Mouse (Mus musculus) embryonic facial prominence, embryonic 14.5 days (tissue): ENCODE results near the gene 2310061I04Rik. TPM values are rescaled to one million over a fixed set of nuclear protein-coding genes. Genes with fewer than 3 reads are reported as not detected.

Source experiments
- ATAC-seq: fragments of 200-750 bp; cut with Nextera tagmentation; 2 replicates; pipeline ENCODE4 v1.8.0; 2017; ENCODE audit warnings: low read depth, moderate number of reproducible peaks, moderate TSS enrichment
- DNase-seq: peaks from one replicate; pipeline ENCODE4 v3.0.0-alpha.2; 2015; ENCODE audit warnings: low spot score
- H3K27ac ChIP-seq: fragments of 300-500 bp; sonication (generic); replicated peaks from 2 replicates; pipeline ENCODE4 v1.5.1; 2014; ENCODE audit warnings: low read depth, mild to moderate bottlenecking, low read length, moderate library complexity
- H3K27me3 ChIP-seq: fragments of 300-500 bp; sonication (generic); replicated peaks from 2 replicates; pipeline ENCODE4 v1.6.1; 2014; ENCODE audit warnings: low read length; ENCODE audit not compliant: control insufficient read depth, insufficient read depth
- H3K36me3 ChIP-seq: fragments of 300-500 bp; sonication (generic); 2 replicates; pipeline ENCODE4 v1.6.1; 2014; ENCODE audit warnings: low read length, mixed read lengths; ENCODE audit not compliant: control insufficient read depth, insufficient read depth
- H3K4me1 ChIP-seq: fragments of 300-500 bp; sonication (generic); 2 replicates; pipeline ENCODE4 v1.6.1; 2014; ENCODE audit warnings: antibody characterized with exemption, low read length; ENCODE audit not compliant: control insufficient read depth, insufficient read depth
- H3K4me2 ChIP-seq: fragments of 300-500 bp; sonication (generic); 2 replicates; pipeline ENCODE4 v1.6.1; 2014; ENCODE audit warnings: low read depth, mild to moderate bottlenecking, low read length, moderate library complexity, mixed read lengths
- H3K4me3 ChIP-seq: fragments of 300-500 bp; sonication (generic); 2 replicates; pipeline ENCODE4 v1.5.1; 2014; ENCODE audit warnings: low read depth, mild to moderate bottlenecking, low read length
- H3K9ac ChIP-seq: fragments of 300-500 bp; sonication (generic); 2 replicates; pipeline ENCODE4 v1.6.1; 2014; ENCODE audit warnings: low read depth, mild to moderate bottlenecking, low read length, moderate library complexity, mixed read lengths
- H3K9me3 ChIP-seq: fragments of 300-500 bp; sonication (generic); 2 replicates; pipeline ENCODE4 v1.6.1; 2016; ENCODE audit warnings: low read length; ENCODE audit not compliant: control insufficient read depth
- WGBS: fragments of 180-500 bp; shearing (Covaris S2); extraction: QIAGEN DNeasy Blood & Tissue Kit; methylation state at CpG from one replicate; pipeline ENCODE4 v1.1.7; 2014; 5-methylcytosine and 5-hydroxymethylcytosine counted together
- polyA plus RNA-seq: library from polyadenylated mRNA; unstranded; fragments of >200 nt; fragmentation: Nextera tagmentation; extraction: Ambion mirVana; gene quantifications from 2 replicates; pipeline ENCODE4 v1.2.1, GENCODE M21; 2014

2310061I04Rik gene
- polyA plus RNA-seq, 1 experiment from 2014 or later: 20.5 TPM

GRCm38 (mm10) chr17:35918276-35919059, 21.2 kb upstream of the 2310061I04Rik start:
- H3K9ac ChIP-seq: peak overlapping the region; percentile 92
- peaks cover 10% of the 10 kb centered on the region for H3K4me1 ChIP-seq
- H3K27ac ChIP-seq: peak overlapping the region; percentile 98
- WGBS: under 1% methylated on average over 11 of the region's 11 CpGs
- peak overlapping the region; percentile 58 for H3K4me3 ChIP-seq
- H3K36me3 ChIP-seq: peaks cover 27% of the 10 kb centered on the region
- H3K9me3 ChIP-seq: no peaks in the 10 kb centered on the region
- peak overlapping the region; percentile 94 for H3K4me2 ChIP-seq
- H3K27me3 ChIP-seq: no peaks in the 10 kb centered on the region
- DNase-seq (peak; percentile 82), ATAC-seq (no peak)

- ATAC-seq (no peak), DNase-seq (peak; percentile 85)
- Histone ChIP-seq H3K4me1 (peaks cover 10% of the 10 kb centered on the region), H3K9ac (peak overlapping the region; percentile 92), H3K4me3 (peak overlapping the region; percentile 58), H3K27ac (peak overlapping the region; percentile 98), H3K27me3 (no peaks in the 10 kb centered on the region), H3K4me2 (peak overlapping the region; percentile 94), H3K9me3 (no peaks in the 10 kb centered on the region), H3K36me3 (peaks cover 28% of the 10 kb centered on the region; the same call in 1 of the 2 replicates)
- under 1% methylated on average over 13 of the region's 13 CpGs for WGBS
These were observed 20.4 kb upstream of the 2310061I04Rik start for GRCm38 (mm10) chr17:35917463-35918251.

- H3K27me3 ChIP-seq: no peaks in the 10 kb centered on the region
- peak overlapping the region; percentile 94 for H3K4me2 ChIP-seq
- DNase-seq (no peak), ATAC-seq (no peak)
- peak overlapping the region; percentile 92 for H3K9ac ChIP-seq
- H3K9me3 ChIP-seq: no peaks in the 10 kb centered on the region
- H3K27ac ChIP-seq: peak overlapping the region; percentile 98
- H3K4me3 ChIP-seq: peak overlapping the region; percentile 58
- 2% methylated on average over 8 of the region's 8 CpGs for WGBS
- peaks cover 10% of the 10 kb centered on the region for H3K4me1 ChIP-seq
- peaks cover 34% of the 10 kb centered on the region for H3K36me3 ChIP-seq
These were observed 19.9 kb upstream of the 2310061I04Rik start for GRCm38 (mm10) chr17:35917143-35917462.

GRCm38 (mm10) chr17:35916297-35917142, 19.3 kb upstream of the 2310061I04Rik start, which contains the start of the genes Mrps18b and Ppp1r10:
Gene Mrps18b, minus strand, starts transcription at chr17:35916389.
Gene Ppp1r10, plus strand, starts transcription at chr17:35916434.
- Histone ChIP-seq H3K4me1 (peaks cover 10% of the 10 kb centered on the region), H3K9ac (peak within 1 kb of the TSS; percentile 92), H3K36me3 (peaks cover 36% of the 10 kb centered on the region), H3K27ac (peak within 1 kb of the TSS; percentile 98), H3K9me3 (no peaks in the 10 kb centered on the region), H3K27me3 (no peaks in the 10 kb centered on the region), H3K4me2 (peak within 1 kb of the TSS; percentile 94), H3K4me3 (peak within 1 kb of the TSS; percentile 58)
- under 1% methylated on average over 56 of the region's 83 CpGs for WGBS
- peak; percentile 100 for DNase-seq
- ATAC-seq: peak; percentile 95

GRCm38 (mm10) chr17:35915538-35916296, 18.5 kb upstream of the 2310061I04Rik start:
- Histone ChIP-seq H3K9me3 (no peaks in the 10 kb centered on the region), H3K27ac (peak overlapping the region; percentile 98), H3K27me3 (no peaks in the 10 kb centered on the region), H3K9ac (peak overlapping the region; percentile 70), H3K4me1 (peaks cover 10% of the 10 kb centered on the region), H3K4me3 (peak overlapping the region; percentile 58), H3K36me3 (peaks cover 36% of the 10 kb centered on the region), H3K4me2 (peak overlapping the region; percentile 77)
- WGBS: 3% methylated on average over 28 of the region's 28 CpGs
- ATAC-seq (no peak; the same call in 1 of the 2 replicates), DNase-seq (no peak)

- Histone ChIP-seq H3K9me3 (no peaks in the 10 kb centered on the region), H3K9ac (peak overlapping the region; percentile 70; the same call in 1 of the 2 replicates), H3K27me3 (no peaks in the 10 kb centered on the region), H3K4me2 (peak overlapping the region; percentile 77), H3K36me3 (peaks cover 36% of the 10 kb centered on the region), H3K4me1 (peaks cover 9% of the 10 kb centered on the region), H3K4me3 (peak overlapping the region; percentile 58; the same call in 1 of the 2 replicates), H3K27ac (no peak overlapping the region)
- no peak for ATAC-seq
- DNase-seq: no peak
- WGBS: 83% methylated on average over 6 of the region's 6 CpGs
These were observed 17.7 kb upstream of the 2310061I04Rik start for GRCm38 (mm10) chr17:35914975-35915374.

- H3K9ac ChIP-seq: peak within 1 kb of the TSS; percentile 78
- 2% methylated on average over 25 of the region's 25 CpGs for WGBS
- H3K4me1 ChIP-seq: peaks cover 9% of the 10 kb centered on the region
- peaks cover 66% of the 10 kb centered on the region for H3K36me3 ChIP-seq
- H3K27me3 ChIP-seq: no peaks in the 10 kb centered on the region
- DNase-seq (peak; percentile 96), ATAC-seq (peak; percentile 92)
- H3K9me3 ChIP-seq: no peaks in the 10 kb centered on the region
- peak within 1 kb of the TSS; percentile 66 for H3K4me3 ChIP-seq
- peak within 1 kb of the TSS; percentile 87 for H3K4me2 ChIP-seq
- H3K27ac ChIP-seq: peak within 1 kb of the TSS; percentile 61
These were observed 12.7 kb upstream of the 2310061I04Rik start, which contains the start of gene Atat1 for GRCm38 (mm10) chr17:35909919-35910369. Gene Atat1, minus strand, starts transcription at chr17:35910075.
